Mouse (Mus musculus) lung, embryonic 14.5 days (tissue): ENCODE data around the gene Cdk7. TPM values are rescaled to one million over a fixed set of nuclear protein-coding genes. Genes with fewer than 3 reads are reported as not detected.
A peak's percentile ranks its signal among the peaks of the same experiment; 100 is the strongest.
"Not testable (repeated sequence)": the region's sequence is repeated elsewhere in the genome, so short reads cannot be mapped to it uniquely, and the experiment has no call there.

Source experiments
- ATAC-seq: fragments of 200-750 bp; cut with Nextera tagmentation; 2 replicates; pipeline ENCODE4 v1.8.0; 2017; ENCODE audit warnings: mild to moderate bottlenecking, moderate TSS enrichment, moderate library complexity; ENCODE audit not compliant: insufficient read depth
- DNase-seq: peaks from one replicate; pipeline ENCODE4 v3.0.0-alpha.2; 2015
- H3K27ac ChIP-seq: fragments of 300-500 bp; sonication (generic); 2 replicates; pipeline ENCODE4 v1.5.1; 2014; ENCODE audit warnings: low read depth, mild to moderate bottlenecking, moderate library complexity
- H3K27me3 ChIP-seq: fragments of 300-500 bp; sonication (generic); 2 replicates; pipeline ENCODE4 v1.6.1; 2014; ENCODE audit warnings: low read length, control low read depth; ENCODE audit not compliant: insufficient read depth
- H3K36me3 ChIP-seq: fragments of 300-500 bp; sonication (generic); 2 replicates; pipeline ENCODE4 v1.6.1; 2014; ENCODE audit warnings: control low read depth; ENCODE audit not compliant: insufficient read depth
- H3K4me1 ChIP-seq: fragments of 300-500 bp; sonication (generic); 2 replicates; pipeline ENCODE4 v1.6.1; 2014; ENCODE audit warnings: antibody characterized with exemption, control low read depth; ENCODE audit not compliant: insufficient read depth
- H3K4me2 ChIP-seq: fragments of 300-500 bp; sonication (generic); 2 replicates; pipeline ENCODE4 v1.6.1; 2014; ENCODE audit warnings: mild to moderate bottlenecking
- H3K4me3 ChIP-seq: fragments of 300-500 bp; sonication (generic); 2 replicates; pipeline ENCODE4 v1.5.1; 2014; ENCODE audit warnings: low read depth, low read length
- H3K9ac ChIP-seq: fragments of 300-500 bp; sonication (generic); 2 replicates; pipeline ENCODE4 v1.6.1; 2014
- H3K9me3 ChIP-seq: fragments of 300-500 bp; sonication (generic); 2 replicates; pipeline ENCODE4 v1.6.1; 2016; ENCODE audit warnings: low read depth, low read length, control low read depth
- CTCF ChIP-seq: IDR thresholded peaks from 2 replicates; pipeline ENCODE4 v1.5.1; 2016; ENCODE audit warnings: antibody characterized with exemption, low read depth
- WGBS: fragments of 180-500 bp; shearing (Covaris S2); extraction: QIAGEN DNeasy Blood & Tissue Kit; methylation state at CpG from one replicate; pipeline ENCODE4 v1.1.7; 2014; 5-methylcytosine and 5-hydroxymethylcytosine counted together
- polyA plus RNA-seq: library from polyadenylated mRNA; unstranded; fragments of >200 nt; fragmentation: Nextera tagmentation; extraction: Ambion mirVana; gene quantifications from 2 replicates; pipeline ENCODE4 v1.2.1, GENCODE M21; 2014

Cdk7 gene
- polyA plus RNA-seq, 1 experiment from 2014 or later: 99.9 TPM

DNA sequence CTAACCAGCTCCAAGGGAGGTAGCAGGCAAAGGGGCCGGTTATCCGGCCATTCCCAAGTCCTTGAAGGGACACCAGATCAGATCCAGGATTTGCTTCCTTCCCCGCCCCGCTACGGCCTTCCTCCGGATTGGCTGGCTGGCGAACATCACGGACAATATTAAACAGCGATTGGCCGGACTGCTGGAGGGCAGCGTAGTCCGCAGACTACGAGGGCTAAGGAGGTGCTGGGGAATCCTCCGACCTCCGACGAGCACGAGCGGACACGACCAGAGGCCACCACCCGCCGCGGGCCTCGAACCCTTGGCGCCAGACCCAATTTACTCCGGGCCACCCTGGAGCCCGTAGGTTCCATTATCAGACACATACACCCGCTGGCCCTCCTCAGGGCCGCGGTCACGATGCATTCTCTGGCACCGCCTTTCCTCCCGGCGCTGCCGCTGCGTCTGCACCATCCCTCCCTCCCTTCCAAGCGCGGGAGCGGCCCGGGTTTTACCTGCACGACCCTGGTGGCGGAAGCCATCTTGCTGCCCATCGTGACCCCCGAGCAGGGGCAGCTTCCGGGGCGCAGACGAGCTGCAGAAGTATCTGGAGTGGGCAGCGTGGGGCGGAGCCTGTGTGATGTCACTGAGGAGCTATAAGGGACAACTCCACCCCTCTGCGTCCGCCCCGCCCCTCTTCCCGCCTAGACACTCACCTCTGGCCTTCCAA is 13.5 kb upstream of the Cdk7 start, which contains the start of gene Mrps36:
Gene Mrps36, minus strand, starts transcription at position 624 of the 709 bp plus-strand sequence.
- Histone ChIP-seq H3K4me2 (peak within 1 kb of the TSS; percentile 63), H3K27ac (peak within 1 kb of the TSS; percentile 97), H3K9me3 (no peaks in the 10 kb centered on the region), H3K36me3 (no peaks in the 10 kb centered on the region), H3K27me3 (no peaks in the 10 kb centered on the region), H3K4me1 (no peaks in the 10 kb centered on the region), H3K9ac (peak within 1 kb of the TSS; percentile 76), H3K4me3 (peak within 1 kb of the TSS; percentile 82)
- under 1% methylated on average over 52 of the region's 52 CpGs for WGBS
- ATAC-seq (peak; percentile 96), DNase-seq (peak; percentile 96)
- TF ChIP-seq CTCF: no peak

- 44% methylated on average over 11 of the region's 11 CpGs for WGBS
- Histone ChIP-seq H3K4me2 (peak overlapping the region; percentile 63), H3K4me1 (no peaks in the 10 kb centered on the region), H3K4me3 (peak overlapping the region; percentile 82), H3K9ac (peak overlapping the region; percentile 76), H3K9me3 (no peaks in the 10 kb centered on the region), H3K27me3 (no peaks in the 10 kb centered on the region), H3K36me3 (peaks cover 3% of the 10 kb centered on the region; the same call in 1 of the 2 replicates), H3K27ac (peak overlapping the region; percentile 97)
- peak; percentile 8 for DNase-seq
- peak; percentile 50 for ATAC-seq
- TF ChIP-seq CTCF: no peak
Measured at GRCm38 (mm10) chr13:100743346-100744035, 12.8 kb upstream of the Cdk7 start.

- Histone ChIP-seq H3K4me3 (no peak overlapping the region), H3K27ac (no peak overlapping the region), H3K27me3 (no peaks in the 10 kb centered on the region), H3K4me2 (peak overlapping the region; percentile 63; the same call in 1 of the 2 replicates), H3K36me3 (peaks cover 8% of the 10 kb centered on the region; the same call in 1 of the 2 replicates), H3K4me1 (no peaks in the 10 kb centered on the region), H3K9ac (no peak overlapping the region), H3K9me3 (no peaks in the 10 kb centered on the region)
- TF ChIP-seq CTCF: no peak
- WGBS: 78% methylated on average over 5 of the region's 5 CpGs
- no peak for DNase-seq
- ATAC-seq: no peak
Measured at GRCm38 (mm10) chr13:100742831-100743230, 12.1 kb upstream of the Cdk7 start.

GRCm38 (mm10) chr13:100732756-100733155 is 2.0 kb upstream of the Cdk7 start:
- WGBS: 87% methylated on average over 2 of the region's 2 CpGs
- H3K27ac ChIP-seq: no peak overlapping the region
- H3K4me1 ChIP-seq: peaks cover 5% of the 10 kb centered on the region; the same call in 1 of the 2 replicates
- no peak overlapping the region for H3K9ac ChIP-seq
- ATAC-seq: no peak
- no peaks in the 10 kb centered on the region for H3K9me3 ChIP-seq
- no peak for DNase-seq
- no peaks in the 10 kb centered on the region for H3K27me3 ChIP-seq
- TF ChIP-seq CTCF: no peak
- H3K36me3 ChIP-seq: peaks cover 19% of the 10 kb centered on the region
- H3K4me3 ChIP-seq: no peak overlapping the region
- H3K4me2 ChIP-seq: no peak overlapping the region

DNA sequence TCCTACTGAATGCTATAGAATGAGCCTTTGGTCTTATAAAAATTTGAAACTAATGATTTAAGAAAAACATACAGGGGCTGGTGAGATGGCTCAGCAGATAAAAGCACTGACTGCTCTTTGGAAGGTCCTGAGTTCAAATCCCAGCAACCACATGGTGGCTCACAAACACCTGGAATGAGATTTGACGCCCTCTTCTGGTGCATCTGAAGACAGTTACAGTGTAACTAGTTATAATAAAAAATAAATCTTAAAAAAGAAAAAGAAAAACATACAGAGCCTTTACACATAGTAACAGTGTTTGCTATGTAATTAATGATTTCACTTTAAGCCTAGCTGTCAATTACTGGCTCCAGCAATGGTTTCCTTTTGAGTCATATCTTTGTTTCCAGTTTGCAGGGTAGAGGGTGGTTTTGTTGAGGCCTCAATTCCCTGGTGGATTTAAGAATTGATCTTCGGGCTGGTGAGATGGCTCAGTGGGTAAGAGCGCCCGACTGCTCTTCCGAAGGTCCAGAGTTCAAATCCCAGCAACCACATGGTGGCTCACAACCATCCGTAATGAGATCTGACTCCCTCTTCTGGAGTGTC is 815 bp upstream of the Cdk7 start:
- not testable (repeated sequence) for H3K9me3 ChIP-seq, H3K9ac ChIP-seq, H3K4me1 ChIP-seq, ATAC-seq, H3K27me3 ChIP-seq
- peak; percentile 4 for DNase-seq
- peaks cover 21% of the 10 kb centered on the region for H3K36me3 ChIP-seq
- 86% methylated on average over 5 of the region's 6 CpGs for WGBS
- peak overlapping the region; percentile 85 for H3K4me3 ChIP-seq
- peak overlapping the region; percentile 97 for H3K27ac ChIP-seq
- H3K4me2 ChIP-seq: peak overlapping the region; percentile 74

GRCm38 (mm10) chr13:100730153-100730860 is 432 bp downstream of the Cdk7 start:
- Histone ChIP-seq H3K9ac (peak overlapping the region; percentile 90), H3K27ac (peak overlapping the region; percentile 97), H3K36me3 (peaks cover 23% of the 10 kb centered on the region), H3K27me3 (no peaks in the 10 kb centered on the region), H3K4me3 (peak overlapping the region; percentile 85), H3K4me2 (peak overlapping the region; percentile 74), H3K4me1 (peaks cover 5% of the 10 kb centered on the region; the same call in 1 of the 2 replicates), H3K9me3 (no peaks in the 10 kb centered on the region)
- DNase-seq: peak; percentile 39
- TF ChIP-seq CTCF: no peak
- ATAC-seq: peak; percentile 2; the same call in 1 of the 2 replicates
- under 1% methylated on average over 30 of the region's 30 CpGs for WGBS

DNA sequence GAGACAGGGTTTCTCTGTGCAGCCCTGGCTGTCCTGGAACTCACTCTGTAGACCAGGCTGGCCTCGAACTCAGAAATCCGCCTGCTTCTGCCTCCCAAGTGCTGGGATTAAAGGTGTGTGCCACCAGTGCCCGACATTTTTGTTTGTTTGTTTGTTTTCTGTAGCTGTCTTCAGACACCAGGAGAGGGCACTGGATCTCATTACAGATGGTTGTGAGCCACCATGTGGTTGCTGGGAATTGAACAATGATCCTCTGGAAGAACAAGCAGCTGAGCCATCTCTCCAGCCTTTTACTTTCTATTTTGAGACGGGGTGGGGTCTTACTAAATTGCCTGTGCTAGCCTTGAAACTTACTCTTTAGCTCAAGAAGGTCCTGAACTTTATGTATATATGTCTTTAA is 2.2 kb downstream of the Cdk7 start:
- not testable (repeated sequence) for H3K4me2 ChIP-seq, H3K9ac ChIP-seq, DNase-seq, H3K27ac ChIP-seq, ATAC-seq, H3K27me3 ChIP-seq, H3K9me3 ChIP-seq, H3K4me1 ChIP-seq
- Histone ChIP-seq H3K36me3 (peaks cover 28% of the 10 kb centered on the region), H3K4me3 (0 out of 2 replicates have a peak overlapping the region, but pooled peaks have one; percentile 85)
- WGBS: 88% methylated on average over 4 of the region's 4 CpGs
